Mouse (Mus musculus): ENCODE measurements around the gene Nutf2-ps1.

DNA sequence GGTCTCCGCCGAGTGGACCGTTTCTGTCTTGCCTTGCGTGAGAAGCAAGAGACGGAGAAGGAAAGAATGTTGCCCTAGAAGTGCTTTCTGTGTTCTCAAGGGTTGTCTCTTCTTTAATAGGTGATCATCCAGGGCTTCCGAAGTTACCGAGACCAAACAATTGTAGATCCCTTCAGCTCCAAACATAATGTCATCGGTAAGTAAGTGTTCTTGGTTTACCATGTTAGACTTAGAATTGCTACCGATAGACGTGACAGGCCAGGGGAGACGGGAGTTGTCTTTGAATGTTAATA, 12.4 kb upstream of the Nutf2-ps1 start:
- TF ChIP-seq CTCF (IDR thresholded peaks at IDR 0.05; ENCODE audit: low read depth) (no peak), EP300 (IDR thresholded peaks at IDR 0.05; ENCODE audit: low read depth) (no peak)
